Mouse (Mus musculus) CH12.LX (cell line): Measurements from ENCODE around the gene Shc2.

Source experiments
- CHD1 ChIP-seq: IDR thresholded peaks from 2 replicates; pipeline ENCODE4 v1.6.1; 2012; ENCODE audit warnings: low read depth, low read length, improper control_type of control experiment, inconsistent platforms
- CTCF ChIP-seq, 2 experiments: IDR thresholded peaks in 1 of 2; conservative IDR thresholded peaks in 1 of 2; 2 replicates each; pipeline ENCODE4 v1.5.1; 2011 to 2012; ENCODE audit warnings: low read depth in 2 of 2, low read length in 2 of 2, improper control_type of control experiment in 1 of 2, inconsistent platforms in 1 of 2, mild to moderate bottlenecking in 1 of 2, moderate library complexity in 1 of 2
- MAFK ChIP-seq: IDR thresholded peaks from 2 replicates; pipeline ENCODE4 v1.6.1; 2011; ENCODE audit warnings: low read length, improper control_type of control experiment; ENCODE audit not compliant: insufficient replicate concordance

DNA sequence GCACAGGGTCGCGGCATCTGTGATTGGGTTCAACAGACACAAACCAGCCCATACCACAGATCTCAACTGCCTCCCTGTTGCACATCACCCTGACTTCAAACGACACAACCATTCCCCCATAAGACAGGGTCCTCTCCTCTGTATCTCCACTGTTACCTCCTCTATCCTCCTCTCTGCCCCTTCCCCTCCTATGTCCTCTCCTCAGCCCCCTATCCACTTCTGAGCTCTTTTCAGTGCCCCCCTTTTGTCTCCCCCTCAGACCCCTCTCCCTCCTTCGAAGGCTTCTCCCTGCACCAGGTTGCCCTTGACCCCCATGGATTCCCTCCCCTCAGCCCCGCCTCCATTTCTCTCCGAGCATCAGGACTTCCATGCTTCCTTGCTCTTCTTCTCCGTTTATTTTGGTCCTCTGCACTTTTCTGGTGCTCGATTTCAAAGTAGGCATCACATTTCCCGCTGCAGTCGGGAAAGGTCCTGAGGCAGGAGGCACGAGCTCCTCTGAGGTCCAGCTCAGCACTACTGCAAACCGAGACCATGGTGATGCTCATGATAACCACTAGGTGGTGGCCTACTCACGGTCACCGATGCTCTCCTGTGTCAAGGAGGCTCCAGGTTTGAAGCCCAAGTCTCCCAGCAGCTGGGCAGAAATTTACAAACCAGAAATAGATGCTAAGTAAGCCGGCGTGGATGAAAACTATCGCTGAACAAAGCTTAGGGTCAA is 42.7 kb downstream of the Shc2 start:
- TF ChIP-seq CTCF (conservative IDR thresholded peaks at IDR 0.05 in 1 of 2, IDR thresholded peaks at IDR 0.05 in 1 of 2; ENCODE audit: low read depth in 2 of 2, low read length in 2 of 2) (peak; percentile 57 to 98), MAFK (no peak), CHD1 (no peak)
